Mouse (Mus musculus) kidney, adult 10 weeks (tissue): Measurements from ENCODE around the gene Nktr. TPM values are rescaled to one million over a fixed set of nuclear protein-coding genes. Genes with fewer than 3 reads are reported as not detected.

Source experiments
- polyA plus RNA-seq: library from polyadenylated mRNA; stranded (reverse); fragments of 350-450 nt; fragmentation: Illumina TruSeq; extraction: RNeasy Lipid Tissue Mini Kit (QIAGEN cat#74804); gene quantifications from one replicate; pipeline ENCODE4 v1.2.3, GENCODE M21; 2014; ENCODE audit warnings: low read depth, low replicate concordance

Nktr gene
- polyA plus RNA-seq, result 81.3 TPM

DNA sequence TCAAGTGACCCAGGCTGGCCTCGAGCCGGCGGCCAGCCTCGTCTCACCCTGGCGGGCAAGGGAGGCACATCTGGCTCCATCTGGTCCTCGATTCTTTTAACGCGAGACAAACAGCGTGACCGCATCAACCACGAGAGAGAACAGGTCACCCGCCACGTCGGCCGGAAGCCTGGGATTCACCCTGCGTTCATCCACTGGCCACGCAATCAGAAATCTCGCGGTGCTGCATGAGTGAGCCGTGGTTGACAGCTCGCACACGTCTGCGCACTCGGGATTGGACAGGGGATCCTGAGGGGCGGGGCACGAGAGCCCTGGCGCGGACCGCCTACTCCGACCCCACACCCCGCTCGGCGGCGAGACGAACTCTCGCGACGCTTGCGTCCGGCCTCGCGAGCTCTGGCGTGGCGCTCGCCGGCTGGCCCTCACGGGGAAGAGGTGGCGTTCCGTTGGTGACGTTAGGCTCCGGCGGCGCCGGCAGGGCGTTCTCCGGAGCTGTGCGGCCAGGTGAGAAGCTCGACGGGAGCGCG, at the start of gene Nktr:
Gene Nktr, plus strand, starts transcription at position 378 of the 527 bp plus-strand sequence.

DNA sequence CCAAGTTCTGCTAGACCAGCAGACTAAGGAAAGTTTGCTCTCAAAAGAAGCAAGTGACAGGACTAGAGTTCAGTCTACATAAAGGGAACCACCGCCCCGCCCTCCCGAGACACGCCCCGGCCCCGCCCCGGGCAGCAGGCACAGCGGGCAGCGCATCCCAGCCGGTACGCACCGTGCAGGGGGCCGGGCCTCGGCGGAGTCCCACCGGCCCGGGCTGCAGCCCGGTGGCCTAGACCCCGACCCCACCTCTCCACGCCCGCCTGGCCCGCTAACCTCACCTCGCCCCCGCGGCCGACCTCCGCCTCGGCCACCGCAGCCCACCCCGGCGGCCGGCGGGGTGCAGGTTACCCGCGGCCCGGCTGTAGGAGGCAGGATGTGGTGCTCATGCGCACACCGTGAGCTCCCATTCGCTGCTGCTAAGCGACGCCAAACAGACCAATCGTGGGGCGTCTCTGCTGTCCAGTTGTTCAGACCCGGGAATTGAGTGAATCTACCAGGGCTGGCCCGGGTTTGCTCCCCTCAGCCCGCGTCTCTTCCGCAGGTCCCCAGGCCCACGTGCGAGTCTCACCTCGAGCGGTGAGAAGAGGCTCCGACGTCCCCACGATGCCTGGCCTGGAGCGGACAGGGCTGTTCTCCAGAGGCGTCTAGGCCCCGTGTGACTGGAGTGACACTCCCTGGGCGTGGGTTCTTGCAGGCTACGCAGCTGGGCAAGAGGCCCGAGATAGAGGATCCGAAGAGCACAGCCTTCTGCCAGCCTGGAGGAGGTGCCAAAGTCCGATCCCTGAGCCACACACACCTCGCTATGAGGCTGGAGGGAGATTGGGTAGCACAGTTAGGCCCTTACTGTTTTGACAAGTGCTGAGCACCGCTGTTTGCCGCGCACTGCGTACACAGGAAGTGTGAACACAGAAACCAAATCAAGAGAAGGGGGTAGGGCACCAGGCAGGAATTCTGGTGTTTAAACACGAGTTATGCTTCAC, 14.0 kb upstream of the Nktr start, which contains the start of gene Sec22c:
Gene Sec22c, minus strand, starts transcription at position 845 of the 980 bp plus-strand sequence.

DNA sequence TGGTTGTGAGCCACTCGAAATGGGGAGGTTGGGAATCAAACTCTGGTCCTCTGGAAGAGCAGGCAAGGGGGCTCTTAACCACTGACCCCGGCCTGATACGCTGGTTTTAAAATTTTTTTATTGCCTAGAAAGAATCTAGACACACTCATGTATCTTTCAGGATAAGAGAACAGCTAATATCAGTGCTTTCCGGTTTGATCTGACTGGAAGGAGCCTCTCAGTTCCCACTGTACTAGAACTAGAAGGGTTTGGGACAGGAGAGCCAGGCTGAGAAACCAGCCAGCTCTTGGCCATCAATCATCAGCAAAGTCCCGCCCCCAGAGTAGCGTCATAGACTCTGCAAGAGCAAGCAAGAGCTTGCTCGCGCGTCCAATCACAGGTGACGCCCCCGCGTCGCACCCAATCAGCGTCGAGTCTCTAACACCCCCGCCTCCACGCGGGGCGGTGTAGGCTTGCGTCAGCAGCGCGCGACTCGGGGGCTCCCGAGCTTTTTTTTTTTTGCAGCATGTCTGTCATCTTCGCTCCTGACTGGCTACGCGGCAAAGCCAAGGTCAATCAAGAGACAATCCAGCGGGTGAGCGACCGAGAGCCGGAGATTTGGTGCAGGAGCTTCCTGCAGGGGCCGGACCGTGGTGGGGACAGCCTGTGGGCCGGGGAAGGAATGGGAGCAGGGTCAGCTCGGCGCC, 8.9 kb upstream of the Nktr start, which contains the start of gene Ss18l2:
Gene Ss18l2, plus strand, starts transcription at position 432 of the 686 bp plus-strand sequence.

DNA sequence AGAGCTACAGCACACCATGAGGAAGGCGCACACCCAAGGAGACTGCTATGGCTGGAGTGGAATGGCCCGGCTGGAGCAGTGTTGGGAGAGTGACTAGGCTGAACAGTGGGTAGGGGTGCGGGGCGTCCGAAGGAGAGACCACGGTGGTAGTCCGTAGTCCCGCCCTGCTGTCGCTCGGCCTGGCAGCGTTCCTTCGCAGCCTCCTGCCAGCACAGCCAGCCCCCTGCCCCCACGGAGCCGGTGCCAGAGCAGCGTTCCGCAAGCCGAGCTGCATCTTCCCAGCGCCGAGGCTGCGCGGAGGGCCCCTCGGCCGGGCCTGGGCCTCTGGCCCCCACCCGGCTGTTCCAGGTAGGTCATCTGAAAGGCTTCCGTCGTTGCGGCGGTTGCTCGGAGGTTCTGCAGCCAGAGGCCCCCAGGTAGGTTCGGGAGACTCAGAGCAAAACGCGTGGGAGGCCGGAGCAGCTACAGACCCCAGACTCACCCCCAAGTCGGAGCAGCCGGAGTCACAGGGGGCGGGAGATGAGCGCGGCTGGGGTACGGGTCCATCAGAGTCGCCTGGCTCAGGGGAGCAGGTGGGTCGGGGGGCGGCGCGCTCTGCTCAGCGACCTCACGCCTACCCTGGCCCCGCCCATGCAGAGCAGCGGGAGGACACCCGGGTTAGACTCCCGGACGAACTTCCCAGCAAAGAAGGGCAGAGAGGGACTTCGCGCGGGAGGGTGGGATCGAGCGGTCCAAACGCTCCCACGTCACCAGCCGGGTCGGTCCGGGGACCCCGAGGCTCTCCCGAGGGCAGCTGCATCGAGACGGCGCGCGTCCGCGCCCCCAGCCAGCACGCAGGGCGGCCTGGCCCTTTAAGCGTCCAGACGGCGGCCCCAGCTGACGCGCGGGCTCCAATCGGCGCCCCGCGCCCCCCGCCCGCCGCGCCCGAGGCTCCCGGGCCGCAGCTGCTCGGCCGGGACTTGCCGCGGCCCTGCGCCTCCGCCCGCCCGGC, 40.4 kb downstream of the Nktr start, which contains the start of gene Zfp651:
Gene Zfp651, plus strand, starts transcription at position 240 of the 991 bp plus-strand sequence.

DNA sequence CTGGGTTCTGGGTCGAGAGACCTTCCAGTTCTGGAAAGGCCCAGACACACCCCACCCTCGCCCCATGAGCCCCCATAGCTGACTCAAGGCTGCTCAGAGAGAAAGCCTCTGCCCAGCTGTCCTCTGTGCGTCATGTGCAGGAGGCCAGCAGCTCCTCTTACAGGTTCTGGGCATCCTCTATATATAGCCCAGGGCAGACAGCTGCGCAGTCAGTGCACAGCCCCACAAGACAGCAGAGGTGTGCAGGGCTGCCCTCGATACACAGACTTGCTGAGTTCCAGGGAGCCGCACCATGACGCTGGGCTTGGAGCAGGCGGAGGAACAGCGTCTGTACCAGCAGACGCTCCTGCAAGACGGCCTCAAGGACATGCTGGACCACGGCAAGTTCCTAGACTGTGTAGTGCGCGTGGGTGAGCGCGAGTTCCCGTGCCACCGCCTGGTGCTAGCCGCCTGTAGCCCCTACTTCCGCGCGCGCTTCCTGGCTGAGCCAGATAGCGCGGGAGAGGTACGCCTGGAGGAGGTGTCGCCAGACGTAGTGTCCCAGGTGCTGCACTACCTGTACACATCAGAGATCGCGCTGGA, 58.6 kb downstream of the Nktr start, which contains the start of gene Klhl40:
Gene Klhl40, plus strand, starts transcription at position 124 of the 582 bp plus-strand sequence.

DNA sequence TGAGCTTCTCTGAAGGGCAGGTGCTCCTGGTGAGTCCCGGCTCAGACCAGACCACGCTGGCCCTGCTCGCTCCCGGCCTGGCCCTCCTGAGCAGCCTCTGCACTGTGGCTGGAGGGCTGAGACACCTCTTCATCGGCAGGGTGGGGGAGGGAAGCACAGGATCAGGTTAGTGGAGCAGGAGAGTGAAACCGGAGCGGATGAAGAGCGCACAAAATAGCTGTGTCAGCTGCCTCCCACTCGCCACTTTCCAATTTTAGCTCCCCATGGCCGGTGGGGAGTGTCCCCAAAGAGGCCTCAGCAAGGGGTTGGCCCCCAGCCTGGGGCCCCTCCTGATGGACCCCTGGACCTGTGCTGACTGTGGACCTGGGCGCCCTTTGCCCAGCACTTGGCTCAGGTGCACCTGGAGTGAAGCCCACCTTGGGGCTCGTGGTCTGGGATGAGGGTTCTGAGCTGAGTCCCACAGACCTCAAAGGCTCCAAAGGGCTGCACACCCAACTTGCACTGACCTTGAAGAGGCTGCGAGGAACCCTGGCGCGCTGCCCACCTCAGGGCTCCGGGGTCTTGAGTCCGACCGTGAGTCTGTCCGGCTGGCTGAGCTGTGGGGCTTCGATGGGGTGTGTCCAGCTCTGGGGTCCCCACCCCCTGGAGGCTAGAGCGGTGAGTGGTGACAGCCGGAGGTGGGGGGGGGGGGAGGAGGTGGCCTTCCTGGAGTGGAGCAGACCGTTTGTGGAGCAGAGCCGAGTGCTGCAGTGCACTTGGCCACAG, 73.0 kb downstream of the Nktr start, which contains the start of gene Hhatl:
Gene Hhatl, minus strand, starts transcription at position 751 of the 765 bp plus-strand sequence.

Other genes starting within 250 kb of the Nktr start
- 10.9 TPM for gene Cck, start 223.5 kb upstream of the Nktr start, polyA plus RNA-seq
- not detected for gene Lyzl4, start 77.1 kb upstream of the Nktr start, polyA plus RNA-seq
- 0.24 TPM for gene Vipr1, start 76.5 kb upstream of the Nktr start, polyA plus RNA-seq
- gene Sec22c, start 13.7 kb upstream of the Nktr start, polyA plus RNA-seq, result 6.2 TPM
- gene Ss18l2, start 8.8 kb upstream of the Nktr start, polyA plus RNA-seq, result 77.1 TPM
- gene Zfp651, start 40.2 kb downstream of the Nktr start, polyA plus RNA-seq, result 0.08 TPM
- not detected for gene Klhl40, start 58.4 kb downstream of the Nktr start, polyA plus RNA-seq
- not detected for gene Hhatl, start 73.3 kb downstream of the Nktr start, polyA plus RNA-seq
- gene Ccdc13, start 120.3 kb downstream of the Nktr start, polyA plus RNA-seq, result not detected
- 76.6 TPM for gene Higd1a, start 139.2 kb downstream of the Nktr start, polyA plus RNA-seq
- gene Ackr2, start 179.2 kb downstream of the Nktr start, polyA plus RNA-seq, result 0.32 TPM
- gene Cyp8b1, start 197.1 kb downstream of the Nktr start, polyA plus RNA-seq, result not detected
- 0.12 TPM for gene Fam198a, start 231.8 kb downstream of the Nktr start, polyA plus RNA-seq